Mouse (Mus musculus): ENCODE results near the gene Keap1. TPM values are rescaled to one million over a fixed set of nuclear protein-coding genes. Genes with fewer than 3 reads are reported as not detected.

Gene Keap1
- polyA plus RNA-seq, 1 experiment from 2014 or later = 53.9 TPM

GRCm38 (mm10) chr9:21183905-21184413, 55.2 kb downstream of the Keap1 start:
- Histone ChIP-seq H3K36me3 (no peaks in the 10 kb centered on the region), H3K27ac (no peak overlapping the region), H3K4me3 (peak overlapping the region; percentile 7; the same call in 1 of the 2 replicates), H3K9me3 (no peaks in the 10 kb centered on the region), H3K9ac (no peak overlapping the region), H3K27me3 (replicated peaks) (peaks cover 41% of the 10 kb centered on the region), H3K4me1 (peaks cover 3% of the 10 kb centered on the region; the same call in 1 of the 2 replicates), H3K4me2 (replicated peaks) (peak overlapping the region; percentile 53)
- WGBS = 6% methylated on average over 34 of the region's 34 CpGs
- ATAC-seq (ENCODE audit: low FRiP score, low read depth) = 0 out of 2 replicates have a peak, but pooled peaks have one; percentile 27

GRCm38 (mm10) chr9:21183421-21183820, 55.7 kb downstream of the Keap1 start:
- ATAC-seq (ENCODE audit: low FRiP score, low read depth) = no peak
- Histone ChIP-seq H3K27ac (no peak overlapping the region), H3K4me1 (peaks cover 3% of the 10 kb centered on the region; the same call in 1 of the 2 replicates), H3K9ac (no peak overlapping the region), H3K36me3 (no peaks in the 10 kb centered on the region), H3K4me2 (replicated peaks) (peak overlapping the region; percentile 53; the same call in 1 of the 2 replicates), H3K27me3 (replicated peaks) (peaks cover 41% of the 10 kb centered on the region), H3K4me3 (no peak overlapping the region), H3K9me3 (no peaks in the 10 kb centered on the region)
- 85% methylated on average over 6 of the region's 6 CpGs for WGBS

GRCm38 (mm10) chr9:21181421-21182220, 57.5 kb downstream of the Keap1 start:
- 8% methylated on average over 48 of the region's 48 CpGs for WGBS
- Histone ChIP-seq H3K9me3 (no peaks in the 10 kb centered on the region), H3K27ac (no peak overlapping the region), H3K9ac (no peak overlapping the region), H3K36me3 (no peaks in the 10 kb centered on the region), H3K4me2 (replicated peaks) (peak overlapping the region; percentile 49), H3K27me3 (replicated peaks) (peaks cover 41% of the 10 kb centered on the region), H3K4me3 (peak overlapping the region; percentile 17), H3K4me1 (peaks cover 3% of the 10 kb centered on the region; the same call in 1 of the 2 replicates)
- ATAC-seq (ENCODE audit: low FRiP score, low read depth) = no peak

GRCm38 (mm10) chr9:21180841-21181240, 58.3 kb downstream of the Keap1 start:
- H3K27me3 ChIP-seq (replicated peaks) = peaks cover 41% of the 10 kb centered on the region
- H3K4me2 ChIP-seq (replicated peaks) = no peak overlapping the region
- 70% methylated on average over 1 of the region's 1 CpGs for WGBS
- no peaks in the 10 kb centered on the region for H3K36me3 ChIP-seq
- peaks cover 3% of the 10 kb centered on the region; the same call in 1 of the 2 replicates for H3K4me1 ChIP-seq
- no peak overlapping the region for H3K9ac ChIP-seq
- H3K27ac ChIP-seq = no peak overlapping the region
- H3K4me3 ChIP-seq = no peak overlapping the region
- no peaks in the 10 kb centered on the region for H3K9me3 ChIP-seq
- no peak for ATAC-seq (ENCODE audit: low FRiP score, low read depth)

- Histone ChIP-seq H3K9ac (no peak overlapping the region), H3K36me3 (no peaks in the 10 kb centered on the region), H3K4me3 (no peak overlapping the region), H3K27me3 (replicated peaks) (peaks cover 41% of the 10 kb centered on the region), H3K9me3 (no peaks in the 10 kb centered on the region), H3K4me2 (replicated peaks) (no peak overlapping the region), H3K27ac (no peak overlapping the region), H3K4me1 (peaks cover 3% of the 10 kb centered on the region; the same call in 1 of the 2 replicates)
- ATAC-seq (ENCODE audit: low FRiP score, low read depth) = no peak
- WGBS = 69% methylated on average over 4 of the region's 4 CpGs
Measured at GRCm38 (mm10) chr9:21180402-21180801, 58.8 kb downstream of the Keap1 start.

Other genes starting within 250 kb of the Keap1 start
- 116 and 121 TPM in 2 replicates for gene Mrpl4, start 236.6 kb downstream of the Keap1 start, polyA plus RNA-seq (2016; fragmentation: Nextera tagmentation; extraction: Ambion mirVana)
- 5.0 and 5.8 TPM in 2 replicates for gene Icam1, start 223.4 kb downstream of the Keap1 start, polyA plus RNA-seq (2016; fragmentation: Nextera tagmentation; extraction: Ambion mirVana)
- gene Icam4, start 210.0 kb downstream of the Keap1 start, polyA plus RNA-seq (2016; fragmentation: Nextera tagmentation; extraction: Ambion mirVana) = 1.6 and 2.1 TPM in 2 replicates
- 0.14 and 0.15 TPM in 2 replicates for gene Icam5, start 207.3 kb downstream of the Keap1 start, polyA plus RNA-seq (2016; fragmentation: Nextera tagmentation; extraction: Ambion mirVana)
- gene Zglp1, start 172.3 kb downstream of the Keap1 start, polyA plus RNA-seq (2016; fragmentation: Nextera tagmentation; extraction: Ambion mirVana) = 0.66 and 2.9 TPM in 2 replicates
- gene Gm49373, start 166.3 kb downstream of the Keap1 start, polyA plus RNA-seq (2016; fragmentation: Nextera tagmentation; extraction: Ambion mirVana) = 0.96 and 1.7 TPM in 2 replicates
- 44.0 and 57.0 TPM in 2 replicates for gene Fdx1l, start 165.7 kb downstream of the Keap1 start, polyA plus RNA-seq (2016; fragmentation: Nextera tagmentation; extraction: Ambion mirVana)
- gene Gm38431, start 147.4 kb downstream of the Keap1 start, polyA plus RNA-seq (2016; fragmentation: Nextera tagmentation; extraction: Ambion mirVana) = 1.6 and 2.8 TPM in 2 replicates
- gene Raver1, start 147.4 kb downstream of the Keap1 start, polyA plus RNA-seq (2016; fragmentation: Nextera tagmentation; extraction: Ambion mirVana) = 54.2 and 63.4 TPM in 2 replicates
- 14.1 and 15.2 TPM in 2 replicates for gene Tyk2, start 108.1 kb downstream of the Keap1 start, polyA plus RNA-seq (2016; fragmentation: Nextera tagmentation; extraction: Ambion mirVana)
- gene Cdc37, start 89.4 kb downstream of the Keap1 start, polyA plus RNA-seq (2016; fragmentation: Nextera tagmentation; extraction: Ambion mirVana) = 271 and 293 TPM in 2 replicates
- gene Pde4a, start 73.6 kb downstream of the Keap1 start, polyA plus RNA-seq (2016; fragmentation: Nextera tagmentation; extraction: Ambion mirVana) = 12.3 and 14.7 TPM in 2 replicates
- gene S1pr5, start 9.1 kb upstream of the Keap1 start, polyA plus RNA-seq (2016; fragmentation: Nextera tagmentation; extraction: Ambion mirVana) = 1.5 and 2.0 TPM in 2 replicates
- 57.4 and 57.6 TPM in 2 replicates for gene Atg4d, start 25.9 kb upstream of the Keap1 start, polyA plus RNA-seq (2016; fragmentation: Nextera tagmentation; extraction: Ambion mirVana)
- 18.0 and 25.2 TPM in 2 replicates for gene Kri1, start 48.6 kb upstream of the Keap1 start, polyA plus RNA-seq (2016; fragmentation: Nextera tagmentation; extraction: Ambion mirVana)
- 94.6 and 96.1 TPM in 2 replicates for gene Cdkn2d, start 52.0 kb upstream of the Keap1 start, polyA plus RNA-seq (2016; fragmentation: Nextera tagmentation; extraction: Ambion mirVana)
- 0.65 and 1.3 TPM in 2 replicates for gene Ap1m2, start 73.0 kb upstream of the Keap1 start, polyA plus RNA-seq (2016; fragmentation: Nextera tagmentation; extraction: Ambion mirVana)
- gene Slc44a2, start 81.3 kb upstream of the Keap1 start, polyA plus RNA-seq (2016; fragmentation: Nextera tagmentation; extraction: Ambion mirVana) = 78.4 and 85.2 TPM in 2 replicates
- gene Ilf3, start 128.5 kb upstream of the Keap1 start, polyA plus RNA-seq (2016; fragmentation: Nextera tagmentation; extraction: Ambion mirVana) = 280 and 286 TPM in 2 replicates
- 42.3 and 49.5 TPM in 2 replicates for gene Qtrt1, start 172.5 kb upstream of the Keap1 start, polyA plus RNA-seq (2016; fragmentation: Nextera tagmentation; extraction: Ambion mirVana)
- gene Dnm2, start 185.5 kb upstream of the Keap1 start, polyA plus RNA-seq (2016; fragmentation: Nextera tagmentation; extraction: Ambion mirVana) = 74.7 and 80.4 TPM in 2 replicates

Data from neural tube, embryonic 12.5 days (tissue).